Mouse (Mus musculus) urinary bladder, postnatal 25 days (tissue): ENCODE measurements around the gene Pitpnb.

Experiments
- DNase-seq: peaks from one replicate; pipeline ENCODE4 v3.0.0; 2022; ENCODE audit warnings: low spot score

The Pitpnb gene

DNA sequence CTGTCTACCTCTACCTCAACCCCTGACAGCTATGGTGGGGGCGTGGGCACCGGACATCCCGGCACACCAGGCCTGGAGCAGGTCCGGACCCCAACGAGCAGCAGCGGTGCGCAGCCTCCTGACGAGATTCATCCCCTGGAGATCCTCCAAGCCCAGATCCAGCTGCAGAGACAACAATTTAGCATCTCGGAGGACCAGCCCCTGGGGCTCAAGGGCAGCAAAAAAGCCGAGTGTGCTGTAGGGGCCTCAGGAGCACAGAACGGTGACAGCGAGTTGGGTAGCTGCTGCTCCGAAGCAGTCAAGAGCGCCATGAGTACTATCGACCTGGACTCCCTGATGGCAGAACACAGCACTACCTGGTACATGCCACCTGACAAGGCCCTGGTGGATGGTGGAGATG, 90.9 kb downstream of the Pitpnb start:
- DNase-seq: no peak

- no peak for DNase-seq
Measured at GRCm38 (mm10) chr5:111422058-111422800, 91.7 kb downstream of the Pitpnb start.

DNA sequence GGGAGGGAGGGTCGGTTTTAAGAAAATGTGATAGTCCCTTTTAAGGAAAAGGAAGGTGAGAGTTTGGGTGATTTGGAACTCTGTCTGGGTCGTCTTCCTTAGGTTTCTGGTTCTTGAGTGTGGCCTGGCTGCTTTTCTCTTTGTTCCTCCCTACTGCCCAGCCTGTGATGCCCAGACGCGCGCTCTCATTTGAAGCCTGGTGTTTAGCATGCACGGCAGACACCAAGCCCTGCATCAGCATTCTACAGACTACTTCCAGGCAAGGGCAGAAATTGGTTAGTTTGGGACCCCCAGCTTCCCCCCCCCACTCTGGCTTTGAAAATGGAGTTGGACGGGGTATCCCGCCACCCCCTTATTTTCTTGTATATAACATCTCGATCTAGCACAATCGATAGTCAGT, 92.4 kb downstream of the Pitpnb start:
- DNase-seq: no peak

DNA sequence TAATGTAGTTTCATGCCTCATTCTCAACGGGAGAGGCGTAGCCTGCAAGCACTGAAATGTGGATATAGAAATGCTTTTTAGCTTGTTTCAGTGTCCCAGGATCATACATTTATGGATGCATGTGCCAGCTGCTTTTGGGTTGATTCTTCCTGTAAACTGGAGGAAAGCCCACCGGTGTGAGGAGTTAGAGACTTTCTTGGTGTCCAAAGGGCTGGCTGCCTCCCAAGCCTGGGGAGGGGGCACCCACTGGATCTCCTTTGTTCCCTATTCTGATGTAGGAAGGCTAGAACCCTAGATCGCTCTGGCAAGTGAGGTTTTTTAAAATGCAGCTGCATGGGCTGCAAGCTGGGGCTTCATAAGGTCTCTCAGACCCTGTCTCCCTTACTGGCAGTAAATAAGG, 93.1 kb downstream of the Pitpnb start:
- DNase-seq: no peak

DNA sequence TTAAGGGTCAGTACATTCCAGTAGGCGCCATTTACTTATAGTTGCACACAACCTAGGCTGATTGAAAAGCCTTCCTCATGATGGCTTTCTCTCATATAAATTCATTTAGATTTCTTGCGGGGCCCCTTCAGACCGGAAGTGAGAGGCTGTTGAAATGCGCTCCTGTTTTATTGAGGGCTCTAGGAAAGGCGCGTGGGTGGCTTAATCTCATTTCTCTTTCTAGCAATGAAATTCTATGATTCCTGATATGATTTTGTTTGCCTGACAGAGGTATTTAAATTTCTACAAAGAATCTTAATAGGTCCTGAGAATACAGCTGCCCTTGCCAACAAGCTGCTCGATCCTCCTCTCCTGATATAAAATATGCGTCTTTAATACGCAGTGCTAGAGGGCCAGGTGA, 95.2 kb downstream of the Pitpnb start:
- DNase-seq: no peak

DNA sequence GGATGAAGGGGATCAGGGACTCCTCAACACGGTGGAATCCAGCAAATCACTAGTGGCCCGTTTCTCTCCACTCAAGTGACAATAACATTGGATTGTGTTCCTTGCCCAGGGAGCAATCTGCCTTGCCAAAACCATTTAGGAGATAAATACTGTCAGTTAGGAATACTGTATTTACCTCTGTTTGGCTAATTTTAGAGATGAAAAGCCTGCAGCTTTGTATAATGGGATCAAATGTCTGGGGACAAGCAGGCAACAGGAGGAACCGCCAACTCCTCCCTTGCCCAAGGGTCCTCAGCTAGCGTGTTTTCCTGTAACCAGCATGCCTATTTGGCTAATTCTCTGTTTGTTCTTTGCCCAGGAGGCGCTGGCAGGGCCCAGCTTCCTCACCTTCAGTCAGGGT, 95.7 kb downstream of the Pitpnb start:
- DNase-seq: no peak

GRCm38 (mm10) chr5:111428882-111429281, 98.3 kb downstream of the Pitpnb start:
- DNase-seq: no peak

GRCm38 (mm10) chr5:111429726-111430125, 99.2 kb downstream of the Pitpnb start:
- DNase-seq: no peak

DNA sequence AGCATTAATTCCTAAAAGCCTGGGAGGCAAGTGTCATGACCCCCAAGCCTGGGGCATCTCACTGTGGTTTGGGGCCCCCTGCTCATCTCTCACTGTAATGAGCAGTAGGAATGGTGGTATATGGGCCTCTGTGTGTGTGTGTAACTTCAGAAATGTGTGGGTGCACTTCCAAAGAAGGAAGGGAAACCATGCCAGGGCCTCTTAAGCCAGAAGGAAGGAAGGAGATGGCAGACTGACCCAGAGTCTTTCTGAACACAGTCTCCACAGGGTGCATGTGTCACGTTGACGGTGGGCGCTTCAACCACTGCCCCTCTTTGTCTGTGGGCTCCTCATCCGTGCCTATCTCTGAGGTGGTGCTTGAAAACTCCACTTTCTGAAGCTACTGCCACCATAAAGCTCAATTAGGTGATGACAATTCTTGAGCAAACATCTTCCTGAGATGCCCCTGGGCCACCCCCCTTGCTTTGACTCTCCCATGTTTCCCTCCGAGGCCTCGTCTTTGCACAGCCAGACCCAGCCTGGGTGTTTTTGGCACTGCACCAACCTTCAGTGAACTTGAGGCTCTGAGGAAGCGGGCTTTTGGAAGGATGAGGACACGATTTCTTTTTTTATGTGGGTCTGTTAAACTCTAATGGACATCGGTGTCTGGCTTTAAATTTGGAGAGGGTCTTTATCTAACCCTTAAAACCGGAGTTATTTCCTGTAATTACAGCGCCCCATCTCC, 100.6 kb downstream of the Pitpnb start:
- no peak for DNase-seq

DNA sequence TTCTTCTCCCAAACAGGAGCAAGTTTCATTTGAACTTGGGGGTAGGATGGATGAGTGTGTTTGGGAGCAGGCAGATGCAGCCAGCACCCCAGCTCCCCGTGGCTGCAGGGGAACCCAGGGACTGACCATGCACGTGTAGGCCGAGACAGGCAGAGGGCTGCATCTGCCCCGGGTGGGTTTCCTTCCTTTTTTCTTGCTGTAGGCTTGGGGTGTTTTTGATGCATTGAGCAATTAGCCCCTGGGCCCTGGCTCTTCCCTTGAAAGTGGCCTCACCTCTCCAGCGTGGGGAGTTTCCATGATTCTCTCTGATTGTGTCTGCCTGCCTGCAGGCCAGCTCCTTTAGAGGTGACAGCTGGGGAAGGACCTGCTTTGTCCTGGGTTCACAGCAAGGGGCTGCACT, 102.3 kb downstream of the Pitpnb start:
- DNase-seq: no peak

DNA sequence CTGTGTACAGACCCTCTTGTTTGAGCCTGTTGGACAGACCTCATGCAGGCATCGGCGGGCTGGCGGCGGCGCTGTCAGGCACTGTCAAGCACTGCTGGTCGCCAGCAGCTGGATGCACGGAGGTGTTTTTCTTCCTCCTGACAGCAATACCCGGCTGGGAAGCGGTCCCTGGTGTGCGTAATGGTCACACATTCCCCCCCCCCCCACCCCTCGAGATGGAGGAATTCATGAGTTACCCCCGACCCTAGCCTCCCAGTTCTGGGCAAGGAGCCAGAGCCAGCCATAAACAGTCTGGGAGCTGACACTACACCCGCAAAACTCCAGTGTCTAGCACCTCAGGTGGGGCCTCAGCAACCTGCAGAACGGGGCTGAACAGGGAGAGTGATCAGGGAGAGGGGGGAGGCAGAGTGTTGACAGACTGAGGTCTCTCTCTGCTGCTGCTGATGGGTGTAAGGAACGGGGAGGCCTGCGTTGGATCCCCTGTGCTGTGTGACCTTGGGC, 103.8 kb downstream of the Pitpnb start:
- no peak for DNase-seq

GRCm38 (mm10) chr5:111436260-111436659, 105.7 kb downstream of the Pitpnb start:
- DNase-seq: no peak

DNA sequence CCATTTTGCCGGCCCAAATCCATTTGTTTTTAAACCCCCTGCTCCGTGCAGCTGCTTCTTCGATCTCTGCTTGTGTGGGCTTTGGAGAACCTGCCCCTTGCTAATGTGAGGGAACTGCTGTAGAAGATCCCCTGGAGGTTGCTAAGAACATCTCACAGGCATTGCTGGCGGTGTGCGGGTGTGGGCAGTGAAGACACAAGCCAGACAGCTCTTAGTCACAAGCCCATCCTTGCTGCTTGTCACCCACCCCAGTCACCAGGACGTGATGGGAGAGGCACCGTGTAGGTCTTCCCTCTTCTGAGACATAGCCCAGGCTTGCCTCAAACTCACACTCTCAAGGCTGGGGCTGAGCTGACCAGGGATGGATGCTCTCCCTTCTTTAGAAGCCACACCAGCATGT, 106.6 kb downstream of the Pitpnb start:
- DNase-seq: no peak
